Mouse (Mus musculus) liver, embryonic 14.5 days (tissue): ENCODE data around the gene Pip4k2c.

Source experiments
- CTCF ChIP-seq: IDR thresholded peaks from 2 replicates; pipeline ENCODE4 v1.5.1; 2016; ENCODE audit warnings: antibody characterized with exemption, low read depth, control low read depth
- EP300 ChIP-seq: IDR thresholded peaks from 2 replicates; pipeline ENCODE4 v1.6.1; 2016; ENCODE audit warnings: antibody characterized with exemption, low read depth

GRCm38 (mm10) chr10:127211414-127211854 is at the start of gene Pip4k2c:
- TF ChIP-seq EP300 = peak; percentile 27; the same call in 1 of the 2 replicates
- no peak for TF ChIP-seq CTCF
